Mouse (Mus musculus) embryonic facial prominence, embryonic 11.5 days (tissue): ENCODE measurements around the gene Irak3. TPM values are rescaled to one million over a fixed set of nuclear protein-coding genes. Genes with fewer than 3 reads are reported as not detected.

ENCODE experiments used
- ATAC-seq: fragments of 200-750 bp; cut with Nextera tagmentation; replicated peaks from 2 replicates; pipeline ENCODE4 v1.8.0; 2017; ENCODE audit warnings: low read depth; ENCODE audit not compliant: insufficient number of reproducible peaks, low FRiP score, low TSS enrichment
- DNase-seq: peaks from one replicate; pipeline ENCODE4 v3.0.0-alpha.2; 2015; ENCODE audit warnings: low spot score
- H3K27ac ChIP-seq: fragments of 300-500 bp; sonication (generic); replicated peaks from 2 replicates; pipeline ENCODE4 v1.5.1; 2014; ENCODE audit warnings: mild to moderate bottlenecking, low read depth, low read length, control low read depth
- H3K27me3 ChIP-seq: fragments of 300-500 bp; sonication (generic); 2 replicates; pipeline ENCODE4 v1.6.1; 2014; ENCODE audit warnings: mild to moderate bottlenecking, low read length, moderate library complexity, mixed read lengths; ENCODE audit not compliant: control insufficient read depth, insufficient read depth
- H3K36me3 ChIP-seq: fragments of 300-500 bp; sonication (generic); replicated peaks from 2 replicates; pipeline ENCODE4 v1.6.1; 2014; ENCODE audit warnings: low read depth, mild to moderate bottlenecking, low read length, moderate library complexity, mixed read lengths; ENCODE audit not compliant: control insufficient read depth, insufficient read depth
- H3K4me1 ChIP-seq: fragments of 300-500 bp; sonication (generic); 2 replicates; pipeline ENCODE4 v1.6.1; 2014; ENCODE audit warnings: low read length, mixed read lengths; ENCODE audit not compliant: control insufficient read depth, insufficient read depth
- H3K4me2 ChIP-seq: fragments of 300-500 bp; sonication (generic); 2 replicates; pipeline ENCODE4 v1.6.1; 2014; ENCODE audit warnings: low read depth, mild to moderate bottlenecking, control low read depth, low read length, moderate library complexity
- H3K4me3 ChIP-seq: fragments of 300-500 bp; sonication (generic); 2 replicates; pipeline ENCODE4 v1.5.1; 2014; ENCODE audit warnings: low read depth, low read length, control low read depth
- H3K9ac ChIP-seq: fragments of 300-500 bp; sonication (generic); replicated peaks from 2 replicates; pipeline ENCODE4 v1.6.1; 2014; ENCODE audit warnings: mild to moderate bottlenecking, control low read depth, low read length
- H3K9me3 ChIP-seq: fragments of 300-500 bp; sonication (generic); replicated peaks from 2 replicates; pipeline ENCODE4 v1.6.1; 2016; ENCODE audit warnings: mild to moderate bottlenecking, low read length, inconsistent platforms, mixed read lengths; ENCODE audit not compliant: control insufficient read depth
- WGBS: fragments of 180-500 bp; shearing (Covaris S2); extraction: QIAGEN DNeasy Blood & Tissue Kit; methylation state at CpG from one replicate; pipeline ENCODE4 v1.1.7; 2014; 5-methylcytosine and 5-hydroxymethylcytosine counted together
- polyA plus RNA-seq: library from polyadenylated mRNA; unstranded; fragments of >200 nt; fragmentation: Nextera tagmentation; extraction: Ambion mirVana; gene quantifications from 2 replicates; pipeline ENCODE4 v1.2.1, GENCODE M21; 2014

The Irak3 gene
- polyA plus RNA-seq, 1 experiment from 2014 or later: 2.0 TPM

GRCm38 (mm10) chr10:120095716-120096115 is 106.2 kb downstream of the Irak3 start:
- Histone ChIP-seq H3K27ac (no peak overlapping the region), H3K9ac (no peak overlapping the region), H3K9me3 (no peaks in the 10 kb centered on the region), H3K36me3 (no peaks in the 10 kb centered on the region; the same call in 1 of the 2 replicates), H3K27me3 (no peaks in the 10 kb centered on the region), H3K4me1 (no peaks in the 10 kb centered on the region), H3K4me2 (no peak overlapping the region), H3K4me3 (no peak overlapping the region)
- ATAC-seq (no peak), DNase-seq (no peak)
- 91% methylated on average over 5 of the region's 5 CpGs for WGBS

- Histone ChIP-seq H3K4me3 (no peak overlapping the region), H3K4me1 (no peaks in the 10 kb centered on the region), H3K27ac (no peak overlapping the region), H3K9ac (no peak overlapping the region), H3K36me3 (no peaks in the 10 kb centered on the region; the same call in 1 of the 2 replicates), H3K27me3 (no peaks in the 10 kb centered on the region), H3K4me2 (no peak overlapping the region), H3K9me3 (no peaks in the 10 kb centered on the region)
- DNase-seq (peak; percentile 48), ATAC-seq (no peak)
- WGBS: 85% methylated on average over 9 of the region's 9 CpGs
Measured at GRCm38 (mm10) chr10:120095136-120095535, 106.8 kb downstream of the Irak3 start.

- Histone ChIP-seq H3K9me3 (no peaks in the 10 kb centered on the region), H3K27ac (no peak overlapping the region), H3K9ac (no peak overlapping the region), H3K4me2 (no peak overlapping the region), H3K4me1 (no peaks in the 10 kb centered on the region), H3K36me3 (no peaks in the 10 kb centered on the region; the same call in 1 of the 2 replicates), H3K27me3 (no peaks in the 10 kb centered on the region), H3K4me3 (no peak overlapping the region)
- WGBS: 90% methylated on average over 12 of the region's 12 CpGs
- ATAC-seq (no peak), DNase-seq (no peak)
Measured at GRCm38 (mm10) chr10:120092548-120092947, 109.4 kb downstream of the Irak3 start.

Other genes with a start within 250 kb of the Irak3 start
- 4.7 and 5.5 TPM in 2 replicates for gene Helb, start 89.1 kb downstream of the Irak3 start, polyA plus RNA-seq
- 68.5 and 76.5 TPM in 2 replicates for gene Tmbim4, start 540 bp downstream of the Irak3 start, polyA plus RNA-seq
- 49.1 and 56.4 TPM in 2 replicates for gene Llph, start 24.9 kb upstream of the Irak3 start, polyA plus RNA-seq